Mouse (Mus musculus) kidney, embryonic 14.5 days (tissue): ENCODE data around the gene Tcea2. TPM values are rescaled to one million over a fixed set of nuclear protein-coding genes. Genes with fewer than 3 reads are reported as not detected.

Experiments used
- ATAC-seq: fragments of 200-750 bp; cut with Nextera tagmentation; 2 replicates; pipeline ENCODE4 v1.8.0; 2017; ENCODE audit warnings: moderate number of reproducible peaks, mild to moderate bottlenecking, moderate TSS enrichment, moderate library complexity; ENCODE audit not compliant: low FRiP score, low TSS enrichment
- H3K27ac ChIP-seq: fragments of 300-500 bp; sonication (generic); 2 replicates; pipeline ENCODE4 v1.5.1; 2014; ENCODE audit warnings: low read depth, mild to moderate bottlenecking, low read length, moderate library complexity, mixed read lengths
- H3K27me3 ChIP-seq: fragments of 300-500 bp; sonication (generic); 2 replicates; pipeline ENCODE4 v1.6.1; 2014; ENCODE audit warnings: mild to moderate bottlenecking, low read length; ENCODE audit not compliant: control insufficient read depth, insufficient read depth
- H3K36me3 ChIP-seq: fragments of 300-500 bp; sonication (generic); 2 replicates; pipeline ENCODE4 v1.6.1; 2014; ENCODE audit warnings: low read length, mixed read lengths; ENCODE audit not compliant: control insufficient read depth, insufficient read depth
- H3K4me1 ChIP-seq: fragments of 300-500 bp; sonication (generic); 2 replicates; pipeline ENCODE4 v1.6.1; 2014; ENCODE audit warnings: low read length, mixed read lengths; ENCODE audit not compliant: control insufficient read depth, insufficient read depth
- H3K4me2 ChIP-seq: fragments of 300-500 bp; sonication (generic); replicated peaks from 2 replicates; pipeline ENCODE4 v1.6.1; 2014; ENCODE audit warnings: low read depth, mild to moderate bottlenecking, low read length
- H3K4me3 ChIP-seq: fragments of 300-500 bp; sonication (generic); 2 replicates; pipeline ENCODE4 v1.5.1; 2014; ENCODE audit warnings: mild to moderate bottlenecking, low read length
- H3K9ac ChIP-seq: fragments of 300-500 bp; sonication (generic); 2 replicates; pipeline ENCODE4 v1.6.1; 2014; ENCODE audit warnings: low read depth, mild to moderate bottlenecking, low read length, moderate library complexity
- H3K9me3 ChIP-seq: fragments of 300-500 bp; sonication (generic); 2 replicates; pipeline ENCODE4 v1.6.1; 2016; ENCODE audit warnings: low read length; ENCODE audit not compliant: control insufficient read depth
- WGBS: fragments of 180-500 bp; shearing (Covaris S2); extraction: QIAGEN DNeasy Blood & Tissue Kit; methylation state at CpG from one replicate; pipeline ENCODE4 v1.1.7; 2014; 5-methylcytosine and 5-hydroxymethylcytosine counted together
- polyA plus RNA-seq: library from polyadenylated mRNA; unstranded; fragments of >200 nt; fragmentation: Nextera tagmentation; extraction: Ambion mirVana; gene quantifications from 2 replicates; pipeline ENCODE4 v1.2.1, GENCODE M21; 2014

The Tcea2 gene
- polyA plus RNA-seq, 1 experiment from 2014 or later: 24.8 TPM

- Histone ChIP-seq H3K4me2 (no peak overlapping the region), H3K4me1 (peaks cover 12% of the 10 kb centered on the region; the same call in 1 of the 2 replicates), H3K27ac (no peak overlapping the region), H3K9me3 (no peaks in the 10 kb centered on the region), H3K9ac (no peak overlapping the region), H3K36me3 (no peaks in the 10 kb centered on the region), H3K27me3 (peaks cover under 1% of the 10 kb centered on the region; the same call in 1 of the 2 replicates), H3K4me3 (no peak overlapping the region)
- WGBS: 30% methylated on average over 1 of the region's 1 CpGs
- peak; percentile 77 for ATAC-seq
Observed at GRCm38 (mm10) chr2:181678780-181679179, 1.3 kb upstream of the Tcea2 start.

GRCm38 (mm10) chr2:181680716-181681117 is 607 bp downstream of the Tcea2 start:
- 12% methylated on average over 7 of the region's 7 CpGs for WGBS
- Histone ChIP-seq H3K9me3 (no peaks in the 10 kb centered on the region), H3K36me3 (no peaks in the 10 kb centered on the region), H3K9ac (peak overlapping the region; percentile 89), H3K4me2 (peak overlapping the region; percentile 91), H3K4me1 (peaks cover 6% of the 10 kb centered on the region; the same call in 1 of the 2 replicates), H3K4me3 (peak overlapping the region; percentile 74), H3K27me3 (no peaks in the 10 kb centered on the region), H3K27ac (no peak overlapping the region)
- peak; percentile 13 for ATAC-seq

GRCm38 (mm10) chr2:181681978-181682377 is 1.9 kb downstream of the Tcea2 start:
- peaks cover 5% of the 10 kb centered on the region; the same call in 1 of the 2 replicates for H3K4me1 ChIP-seq
- ATAC-seq: no peak
- no peak overlapping the region for H3K9ac ChIP-seq
- H3K27me3 ChIP-seq: no peaks in the 10 kb centered on the region
- no peak overlapping the region for H3K4me2 ChIP-seq
- peaks cover 9% of the 10 kb centered on the region for H3K36me3 ChIP-seq
- 93% methylated on average over 1 of the region's 1 CpGs for WGBS
- H3K27ac ChIP-seq: no peak overlapping the region
- H3K4me3 ChIP-seq: no peak overlapping the region
- H3K9me3 ChIP-seq: no peaks in the 10 kb centered on the region

GRCm38 (mm10) chr2:181683381-181683780 is 3.3 kb downstream of the Tcea2 start:
- Histone ChIP-seq H3K4me1 (peaks cover 5% of the 10 kb centered on the region; the same call in 1 of the 2 replicates), H3K9me3 (no peaks in the 10 kb centered on the region), H3K27ac (no peak overlapping the region), H3K4me3 (no peak overlapping the region), H3K4me2 (no peak overlapping the region), H3K9ac (no peak overlapping the region), H3K36me3 (peaks cover 20% of the 10 kb centered on the region), H3K27me3 (no peaks in the 10 kb centered on the region)
- 65% methylated on average over 4 of the region's 4 CpGs for whole genome bisulfite sequencing
- no peak for ATAC-seq

GRCm38 (mm10) chr2:181684713-181685112 is 4.6 kb downstream of the Tcea2 start:
- H3K36me3 ChIP-seq: peaks cover 33% of the 10 kb centered on the region
- no peak overlapping the region for H3K4me3 ChIP-seq
- no peak overlapping the region for H3K4me2 ChIP-seq
- H3K4me1 ChIP-seq: peaks cover under 1% of the 10 kb centered on the region; the same call in 1 of the 2 replicates
- no peak for ATAC-seq
- H3K27me3 ChIP-seq: no peaks in the 10 kb centered on the region
- H3K9ac ChIP-seq: no peak overlapping the region
- 92% methylated on average over 1 of the region's 1 CpGs for WGBS
- no peak overlapping the region for H3K27ac ChIP-seq
- H3K9me3 ChIP-seq: no peaks in the 10 kb centered on the region

- H3K36me3 ChIP-seq: peaks cover 33% of the 10 kb centered on the region
- 94% methylated on average over 4 of the region's 4 CpGs for WGBS
- no peak overlapping the region for H3K4me3 ChIP-seq
- H3K9ac ChIP-seq: no peak overlapping the region
- H3K27me3 ChIP-seq: no peaks in the 10 kb centered on the region
- no peaks in the 10 kb centered on the region for H3K4me1 ChIP-seq
- H3K4me2 ChIP-seq: no peak overlapping the region
- H3K27ac ChIP-seq: no peak overlapping the region
- H3K9me3 ChIP-seq: no peaks in the 10 kb centered on the region
- ATAC-seq: no peak
Observed at GRCm38 (mm10) chr2:181685686-181686085, 5.6 kb downstream of the Tcea2 start.

- Histone ChIP-seq H3K4me3 (no peak overlapping the region), H3K4me1 (no peaks in the 10 kb centered on the region), H3K27ac (no peak overlapping the region), H3K27me3 (no peaks in the 10 kb centered on the region), H3K9ac (no peak overlapping the region), H3K36me3 (peaks cover 37% of the 10 kb centered on the region), H3K4me2 (no peak overlapping the region), H3K9me3 (no peaks in the 10 kb centered on the region)
- WGBS: 96% methylated on average over 8 of the region's 8 CpGs
- no peak for ATAC-seq
Observed at GRCm38 (mm10) chr2:181687586-181687985, 7.5 kb downstream of the Tcea2 start.

- Histone ChIP-seq H3K36me3 (peaks cover 37% of the 10 kb centered on the region), H3K4me1 (0 out of 2 replicates have a peak, but pooled peaks cover 6% of the 10 kb centered on the region), H3K27me3 (no peaks in the 10 kb centered on the region), H3K27ac (no peak overlapping the region), H3K9me3 (no peaks in the 10 kb centered on the region), H3K4me2 (no peak overlapping the region), H3K9ac (no peak overlapping the region), H3K4me3 (no peak overlapping the region)
- WGBS: 91% methylated on average over 10 of the region's 10 CpGs
- ATAC-seq: no peak
Observed at GRCm38 (mm10) chr2:181689466-181690160, 9.5 kb downstream of the Tcea2 start.

- Histone ChIP-seq H3K9me3 (no peaks in the 10 kb centered on the region), H3K36me3 (peaks cover 37% of the 10 kb centered on the region), H3K4me1 (0 out of 2 replicates have a peak, but pooled peaks cover 6% of the 10 kb centered on the region), H3K4me3 (no peak overlapping the region), H3K4me2 (no peak overlapping the region), H3K9ac (no peak overlapping the region), H3K27ac (no peak overlapping the region), H3K27me3 (no peaks in the 10 kb centered on the region)
- 87% methylated on average over 6 of the region's 6 CpGs for WGBS
- ATAC-seq: no peak
Observed at GRCm38 (mm10) chr2:181691083-181691482, 11.0 kb downstream of the Tcea2 start.
